Mouse (Mus musculus) ovary, postnatal 36 days (tissue): ENCODE data around the gene Rfpl4b.
"Not testable (repeated sequence)": the region's sequence is repeated elsewhere in the genome, so short reads cannot be mapped to it uniquely, and the experiment has no call there.

Source experiments
- DNase-seq: peaks from one replicate; pipeline ENCODE4 v3.0.0; 2022; ENCODE audit warnings: low spot score, mixed read lengths

The Rfpl4b gene

GRCm38 (mm10) chr10:38821679-38822078, at the start of gene Rfpl4b:
Rfpl4b (minus strand) TSS chr10:38821779.
- DNase-seq = no peak

GRCm38 (mm10) chr10:38855186-38855585, 33.6 kb upstream of the Rfpl4b start:
- no peak for DNase-seq

GRCm38 (mm10) chr10:38850006-38850405, 28.4 kb upstream of the Rfpl4b start:
- not testable (repeated sequence) for DNase-seq

- peak; percentile 68 for DNase-seq
Measured at GRCm38 (mm10) chr10:38848884-38849499, 27.4 kb upstream of the Rfpl4b start.

GRCm38 (mm10) chr10:38848231-38848630, 26.7 kb upstream of the Rfpl4b start:
- DNase-seq = no peak

- no peak for DNase-seq
Measured at GRCm38 (mm10) chr10:38823741-38824140, 2.2 kb upstream of the Rfpl4b start.

- DNase-seq = no peak
Measured at GRCm38 (mm10) chr10:38806056-38806455, 15.5 kb downstream of the Rfpl4b start.

GRCm38 (mm10) chr10:38804047-38804446, 17.5 kb downstream of the Rfpl4b start:
- DNase-seq = no peak

- no peak for DNase-seq
Measured at GRCm38 (mm10) chr10:38803304-38803703, 18.3 kb downstream of the Rfpl4b start.

- no peak for DNase-seq
Measured at GRCm38 (mm10) chr10:38788612-38789011, 33.0 kb downstream of the Rfpl4b start.
